Mouse (Mus musculus) lung, postnatal 10 days (tissue): Measurements from ENCODE around the gene Eml3.
A peak's percentile ranks its signal among the peaks of the same experiment; 100 is the strongest.
"Not testable (repeated sequence)": the region's sequence is repeated elsewhere in the genome, so short reads cannot be mapped to it uniquely, and the experiment has no call there.

Experiments
- DNase-seq: peaks from one replicate; pipeline ENCODE4 v3.0.0; 2021

The Eml3 gene

GRCm38 (mm10) chr19:8953135-8954039 lies 24.0 kb downstream of the Eml3 start, which contains the start of gene Tut1:
Tut1 (plus strand) TSS chr19:8953847.
- DNase-seq = peak; percentile 95

- no peak for DNase-seq
Observed at GRCm38 (mm10) chr19:8954171-8954570, 24.8 kb downstream of the Eml3 start.

DNA sequence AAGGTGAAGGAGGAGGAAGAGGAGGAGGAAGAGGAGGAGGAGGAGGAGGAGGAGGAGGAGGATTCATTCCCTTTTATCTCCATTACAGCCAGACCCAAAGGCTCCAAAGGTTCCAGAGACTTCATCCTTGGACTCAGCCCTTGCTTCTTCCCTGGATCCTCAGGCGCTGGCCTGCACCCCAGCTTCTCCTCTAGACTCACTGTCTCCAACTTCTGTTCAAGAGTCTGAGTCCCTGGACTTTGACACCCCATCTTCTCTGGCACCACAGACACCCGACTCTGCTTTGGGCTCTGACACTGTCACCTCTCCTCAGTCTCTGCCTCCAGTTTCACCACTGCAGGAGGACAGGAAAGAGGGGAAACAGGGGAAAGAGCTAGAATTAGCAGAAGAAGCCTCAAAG lies 32.9 kb downstream of the Eml3 start:
- DNase-seq = no peak

GRCm38 (mm10) chr19:8965075-8965474 lies 35.7 kb downstream of the Eml3 start:
- no peak for DNase-seq

GRCm38 (mm10) chr19:8965771-8966170 lies 36.4 kb downstream of the Eml3 start:
- DNase-seq = peak; percentile 64

- no peak for DNase-seq
Observed at GRCm38 (mm10) chr19:8966198-8966589, 36.8 kb downstream of the Eml3 start.

DNA sequence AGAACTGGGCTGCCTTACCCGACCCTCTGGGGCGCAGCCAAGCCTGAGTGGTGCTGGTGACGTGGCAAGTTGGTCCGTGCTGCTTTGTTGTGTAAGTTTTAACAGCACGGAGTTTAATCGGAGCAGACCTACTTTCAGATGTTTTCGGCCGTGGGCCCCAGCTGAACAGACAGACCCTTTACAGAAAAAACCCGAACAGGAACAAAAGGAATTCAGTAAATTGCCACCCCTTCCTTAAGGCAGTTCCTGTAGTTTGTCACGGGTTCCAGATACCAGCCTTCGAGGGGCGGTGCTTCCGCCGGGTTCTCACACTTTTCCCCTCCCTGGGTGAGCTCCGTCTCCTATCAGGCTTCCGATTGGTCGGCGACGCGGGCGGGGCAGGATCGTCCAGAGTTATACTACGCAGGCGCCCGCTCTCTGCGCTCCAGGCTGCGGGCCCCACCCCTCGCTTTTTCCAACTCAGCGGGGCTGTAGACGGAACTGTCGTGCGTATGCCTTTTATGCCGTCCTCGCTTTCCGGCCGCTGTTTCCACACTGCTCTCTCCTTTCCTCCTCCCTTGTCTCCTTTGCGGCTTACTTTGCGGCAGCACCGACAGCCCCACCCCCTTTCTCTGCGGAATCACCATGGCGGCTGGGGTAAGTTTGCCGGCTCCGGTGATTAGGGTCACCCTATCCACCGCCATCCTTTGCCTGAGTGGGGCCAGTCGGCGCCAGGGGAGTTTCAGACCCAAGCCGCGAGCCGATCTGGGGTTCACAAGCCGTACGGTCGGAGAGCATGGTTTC lies 37.4 kb downstream of the Eml3 start, which contains the start of gene Eef1g:
Eef1g (plus strand) TSS at position 452 of the 783 bp plus-strand sequence.
- peak; percentile 100 for DNase-seq

GRCm38 (mm10) chr19:8967373-8967743 lies 38.0 kb downstream of the Eml3 start:
- DNase-seq = no peak

DNA sequence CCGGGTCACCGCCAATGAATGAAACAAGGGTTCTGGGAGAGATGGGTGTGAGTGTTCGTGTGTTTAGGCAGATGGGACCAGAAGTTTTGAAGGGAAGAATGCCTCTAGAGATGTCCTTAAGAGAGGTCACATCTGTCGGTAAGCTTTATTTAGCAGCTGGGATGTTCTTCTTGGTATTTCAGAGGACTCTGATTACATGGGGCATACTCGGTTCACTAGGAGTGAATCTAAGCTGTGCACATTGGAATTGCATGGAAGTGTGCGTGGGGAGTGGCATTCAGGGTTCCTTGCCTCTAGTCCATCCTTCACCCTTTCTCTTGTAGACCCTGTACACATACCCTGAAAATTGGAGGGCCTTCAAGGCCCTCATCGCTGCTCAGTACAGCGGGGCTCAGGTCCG lies 38.5 kb downstream of the Eml3 start:
- no peak for DNase-seq

- DNase-seq = not testable (repeated sequence)
Observed at GRCm38 (mm10) chr19:8972491-8972890, 43.1 kb downstream of the Eml3 start.

DNA sequence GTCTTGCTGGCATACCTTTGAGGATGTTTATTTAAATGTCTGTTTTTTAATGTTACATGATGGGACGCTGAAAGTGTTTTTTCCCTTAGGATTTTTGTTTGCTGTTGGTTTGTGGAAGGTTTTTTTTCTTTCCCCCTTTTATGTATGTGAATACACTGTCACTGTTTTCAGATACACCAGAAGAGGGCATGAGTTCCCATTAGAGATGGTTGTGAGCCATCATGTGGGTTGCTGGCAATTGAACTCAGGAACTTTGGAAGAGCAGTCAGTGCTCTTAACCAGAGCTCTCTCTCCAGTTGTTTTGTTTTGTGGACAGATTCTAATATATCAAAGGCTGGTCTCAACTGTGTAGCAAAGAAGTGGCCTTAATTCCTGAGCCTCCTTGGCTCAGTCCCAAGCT lies 45.3 kb downstream of the Eml3 start:
- no peak for DNase-seq

- no peak for DNase-seq
Observed at GRCm38 (mm10) chr19:8975491-8975890, 46.1 kb downstream of the Eml3 start.

DNA sequence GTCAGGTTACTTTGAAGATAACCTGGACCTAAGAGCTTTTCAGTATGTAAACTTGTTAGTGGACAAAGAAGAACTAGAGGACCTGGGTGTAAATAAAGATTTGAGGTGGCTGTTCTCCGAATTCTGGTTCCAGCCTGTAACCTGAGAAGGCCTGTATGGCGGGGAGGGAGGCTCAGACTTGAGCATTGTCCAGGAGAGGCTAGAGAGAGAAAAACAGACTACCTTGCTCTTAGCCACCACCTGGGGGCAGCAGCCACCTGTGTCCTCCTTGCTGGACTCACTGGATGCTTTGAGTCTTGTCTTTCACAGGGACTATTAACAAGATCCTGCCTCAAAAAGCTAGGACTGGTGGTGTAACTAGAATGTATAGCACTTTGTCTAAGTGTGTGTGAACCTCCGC lies 47.2 kb downstream of the Eml3 start:
- DNase-seq = peak; percentile 65

DNA sequence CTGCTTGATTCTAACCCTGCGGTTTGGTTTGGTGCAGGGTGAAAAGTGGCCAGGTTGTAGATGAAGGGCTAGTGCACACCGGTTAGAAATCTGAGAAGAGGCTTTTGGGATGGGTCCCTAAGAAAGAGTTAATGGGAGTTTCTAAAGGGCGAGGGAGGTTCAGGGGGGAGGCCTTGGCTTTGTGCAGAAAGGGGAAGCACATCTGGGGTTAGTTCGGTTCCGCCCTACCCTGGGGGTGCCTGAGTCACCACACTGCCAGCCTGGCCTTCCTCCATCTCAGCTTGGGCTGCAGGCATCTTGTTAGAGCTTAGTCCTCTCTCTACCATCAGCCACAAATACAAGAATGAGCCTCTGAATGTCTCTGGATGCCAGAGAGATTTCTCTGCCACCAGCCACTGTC lies 51.4 kb downstream of the Eml3 start:
- DNase-seq = peak; percentile 36

- peak; percentile 49 for DNase-seq
Observed at GRCm38 (mm10) chr19:8981450-8982168, 52.3 kb downstream of the Eml3 start.

GRCm38 (mm10) chr19:8982303-8983149 lies 53.2 kb downstream of the Eml3 start:
- peak; percentile 63 for DNase-seq

DNA sequence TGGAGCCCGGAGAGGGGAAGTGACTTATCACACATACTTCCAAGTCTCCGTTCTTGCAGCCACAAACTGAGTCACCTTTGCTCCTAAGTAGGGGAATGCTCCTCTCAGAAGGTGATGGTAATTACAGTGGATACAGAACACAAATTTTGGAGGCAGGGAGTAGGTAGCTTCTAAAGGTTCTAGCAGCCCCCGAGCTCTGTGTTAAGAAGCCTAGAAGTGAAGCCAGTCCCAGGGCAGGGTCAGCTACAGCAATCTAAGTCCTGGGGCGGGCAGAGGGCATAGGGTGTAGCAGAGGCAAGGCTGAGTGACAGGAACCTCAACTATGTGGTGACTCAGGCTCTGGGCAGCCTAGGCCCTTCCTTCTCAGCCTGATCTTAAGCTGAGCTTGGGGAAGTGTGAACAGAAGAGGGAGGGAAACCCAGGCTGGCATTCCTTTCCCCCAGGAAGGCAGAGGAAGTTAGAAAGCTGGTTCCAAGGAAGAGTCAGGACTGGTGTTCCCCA lies 53.8 kb downstream of the Eml3 start:
- DNase-seq = peak; percentile 69

- DNase-seq = peak; percentile 92
Observed at GRCm38 (mm10) chr19:8984255-8984868, 55.0 kb downstream of the Eml3 start.

- peak; percentile 34 for DNase-seq
Observed at GRCm38 (mm10) chr19:8985891-8986290, 56.5 kb downstream of the Eml3 start.

DNA sequence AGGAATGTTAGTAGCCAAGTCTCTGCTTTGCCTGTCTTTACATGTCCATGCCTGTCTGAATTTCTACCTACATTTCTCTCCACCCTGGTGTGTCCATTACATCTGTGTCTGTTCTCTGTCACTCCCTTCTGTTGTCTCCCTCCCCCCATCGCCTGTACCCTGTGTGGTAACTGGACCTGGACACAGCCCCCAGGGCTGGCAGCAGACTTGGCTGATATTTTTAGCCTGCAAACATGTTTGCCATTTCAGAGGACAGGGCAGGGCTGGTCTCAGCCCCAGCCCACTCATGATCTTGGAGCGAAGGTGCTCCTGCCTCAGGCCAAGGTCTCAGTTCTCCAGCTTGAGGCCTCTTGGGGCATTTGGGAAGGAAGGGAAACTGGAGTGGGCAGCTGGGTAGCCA lies 58.5 kb downstream of the Eml3 start:
- DNase-seq = peak; percentile 25

GRCm38 (mm10) chr19:8988346-8989065 lies 59.2 kb downstream of the Eml3 start:
- DNase-seq = no peak
